Mouse (Mus musculus): ENCODE measurements around the gene Peli2. TPM values are rescaled to one million over a fixed set of nuclear protein-coding genes. Genes with fewer than 3 reads are reported as not detected.

Gene Peli2
- polyA plus RNA-seq, 1 experiment from 2014 or later = 5.1 TPM

DNA sequence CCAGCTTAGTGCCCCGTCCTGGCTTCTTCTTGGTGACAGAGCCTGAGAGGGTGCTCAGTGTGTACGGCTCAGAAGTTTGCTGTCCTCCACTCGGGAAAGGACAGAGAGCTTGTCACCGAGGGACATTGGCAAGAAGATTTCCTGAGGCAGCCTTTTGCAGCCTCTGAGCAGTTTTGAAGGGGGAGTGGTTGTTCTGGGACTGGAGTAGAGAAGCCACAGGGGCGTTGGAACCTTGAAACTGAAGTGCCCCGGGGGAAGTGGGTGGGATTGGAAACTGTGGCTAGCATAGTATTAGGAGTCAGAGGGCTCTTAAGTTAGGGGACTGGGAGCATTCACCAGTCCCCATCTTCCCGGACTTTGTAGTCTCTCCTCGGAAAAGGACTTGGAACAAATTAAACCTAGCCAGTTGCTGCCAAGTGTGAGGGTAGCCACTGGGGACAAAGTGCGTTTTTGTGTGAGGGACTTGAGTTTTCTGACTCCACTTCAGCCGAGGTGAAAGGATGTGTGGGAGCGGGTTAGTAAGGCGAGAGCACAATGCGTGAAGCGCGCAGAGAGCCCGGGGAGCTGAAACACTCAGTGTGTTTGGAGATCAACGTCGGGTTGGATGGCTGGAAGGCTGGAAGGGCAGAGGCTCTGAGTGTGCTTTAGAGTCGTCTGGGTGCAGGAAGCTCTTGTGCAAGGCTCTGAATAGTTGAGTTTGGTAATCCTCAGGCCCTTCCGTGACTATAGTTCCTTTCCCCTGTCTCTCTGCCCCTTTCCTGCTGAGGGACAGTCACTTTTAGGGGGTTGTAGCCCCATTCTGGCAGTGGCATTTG is 10.3 kb downstream of the Peli2 start:
- WGBS = 44% methylated on average over 20 of the region's 20 CpGs
- no peak overlapping the region for H3K4me3 ChIP-seq (ENCODE audit: low read depth, low read length)
- DNase-seq (ENCODE audit: low spot score) (no peak), ATAC-seq (no peak)
- H3K27me3 ChIP-seq (replicated peaks; ENCODE audit: control insufficient read depth, insufficient read depth, low read length) = no peaks in the 10 kb centered on the region; the same call in 1 of the 2 replicates
- H3K27ac ChIP-seq (ENCODE audit: low read depth, low read length) = no peak overlapping the region
- H3K9me3 ChIP-seq (replicated peaks; ENCODE audit: control insufficient read depth, low read length) = no peaks in the 10 kb centered on the region
- no peaks in the 10 kb centered on the region for H3K36me3 ChIP-seq (ENCODE audit: control insufficient read depth, insufficient read depth, low read length)
- peaks cover 26% of the 10 kb centered on the region for H3K4me1 ChIP-seq (ENCODE audit: control insufficient read depth, insufficient read depth, low read length)
- H3K4me2 ChIP-seq (ENCODE audit: low read length) = no peak overlapping the region
- no peak overlapping the region for H3K9ac ChIP-seq (ENCODE audit: low read length)

GRCm38 (mm10) chr14:48131576-48131922 is 10.9 kb downstream of the Peli2 start:
- DNase-seq (ENCODE audit: low spot score) (no peak), ATAC-seq (no peak)
- no peak overlapping the region for H3K4me2 ChIP-seq (ENCODE audit: low read length)
- H3K27me3 ChIP-seq (replicated peaks; ENCODE audit: control insufficient read depth, insufficient read depth, low read length) = no peaks in the 10 kb centered on the region; the same call in 1 of the 2 replicates
- peaks cover 29% of the 10 kb centered on the region for H3K4me1 ChIP-seq (ENCODE audit: control insufficient read depth, insufficient read depth, low read length)
- no peak overlapping the region for H3K4me3 ChIP-seq (ENCODE audit: low read depth, low read length)
- no peak overlapping the region for H3K9ac ChIP-seq (ENCODE audit: low read length)
- no peak overlapping the region for H3K27ac ChIP-seq (ENCODE audit: low read depth, low read length)
- no peaks in the 10 kb centered on the region for H3K36me3 ChIP-seq (ENCODE audit: control insufficient read depth, insufficient read depth, low read length)
- H3K9me3 ChIP-seq (replicated peaks; ENCODE audit: control insufficient read depth, low read length) = no peaks in the 10 kb centered on the region
- 77% methylated on average over 4 of the region's 4 CpGs for WGBS

DNA sequence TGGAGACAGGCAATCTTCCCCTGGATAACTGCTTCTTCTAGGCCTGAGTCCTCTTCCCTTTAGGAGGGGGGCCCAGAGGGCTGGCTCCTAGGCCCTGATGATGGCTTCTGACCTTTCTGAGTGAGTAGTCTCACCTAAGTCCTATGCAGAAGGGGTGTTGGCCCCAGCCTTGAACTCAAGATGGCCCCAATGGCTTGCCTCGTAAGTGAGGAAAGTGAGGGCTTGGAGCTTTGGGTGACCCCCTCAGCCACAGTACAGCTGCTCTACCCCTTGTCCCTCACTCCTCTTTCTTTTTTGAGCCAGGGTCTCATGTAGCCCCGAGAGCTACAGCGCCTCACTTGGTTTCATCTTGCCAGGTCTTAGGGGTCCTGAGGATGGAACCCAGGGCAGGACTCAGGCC is 11.6 kb downstream of the Peli2 start:
- Histone ChIP-seq H3K27me3 (replicated peaks; ENCODE audit: control insufficient read depth, insufficient read depth, low read length) (no peaks in the 10 kb centered on the region; the same call in 1 of the 2 replicates), H3K27ac (ENCODE audit: low read depth, low read length) (0 out of 2 replicates have a peak overlapping the region, but pooled peaks have one; percentile 24), H3K4me1 (ENCODE audit: control insufficient read depth, insufficient read depth, low read length) (peaks cover 36% of the 10 kb centered on the region), H3K4me3 (ENCODE audit: low read depth, low read length) (no peak overlapping the region), H3K4me2 (ENCODE audit: low read length) (no peak overlapping the region), H3K9ac (ENCODE audit: low read length) (no peak overlapping the region), H3K36me3 (ENCODE audit: control insufficient read depth, insufficient read depth, low read length) (no peaks in the 10 kb centered on the region), H3K9me3 (replicated peaks; ENCODE audit: control insufficient read depth, low read length) (no peaks in the 10 kb centered on the region)
- no peak for DNase-seq (ENCODE audit: low spot score)
- no peak for ATAC-seq
- WGBS = 84% methylated on average over 3 of the region's 3 CpGs

DNA sequence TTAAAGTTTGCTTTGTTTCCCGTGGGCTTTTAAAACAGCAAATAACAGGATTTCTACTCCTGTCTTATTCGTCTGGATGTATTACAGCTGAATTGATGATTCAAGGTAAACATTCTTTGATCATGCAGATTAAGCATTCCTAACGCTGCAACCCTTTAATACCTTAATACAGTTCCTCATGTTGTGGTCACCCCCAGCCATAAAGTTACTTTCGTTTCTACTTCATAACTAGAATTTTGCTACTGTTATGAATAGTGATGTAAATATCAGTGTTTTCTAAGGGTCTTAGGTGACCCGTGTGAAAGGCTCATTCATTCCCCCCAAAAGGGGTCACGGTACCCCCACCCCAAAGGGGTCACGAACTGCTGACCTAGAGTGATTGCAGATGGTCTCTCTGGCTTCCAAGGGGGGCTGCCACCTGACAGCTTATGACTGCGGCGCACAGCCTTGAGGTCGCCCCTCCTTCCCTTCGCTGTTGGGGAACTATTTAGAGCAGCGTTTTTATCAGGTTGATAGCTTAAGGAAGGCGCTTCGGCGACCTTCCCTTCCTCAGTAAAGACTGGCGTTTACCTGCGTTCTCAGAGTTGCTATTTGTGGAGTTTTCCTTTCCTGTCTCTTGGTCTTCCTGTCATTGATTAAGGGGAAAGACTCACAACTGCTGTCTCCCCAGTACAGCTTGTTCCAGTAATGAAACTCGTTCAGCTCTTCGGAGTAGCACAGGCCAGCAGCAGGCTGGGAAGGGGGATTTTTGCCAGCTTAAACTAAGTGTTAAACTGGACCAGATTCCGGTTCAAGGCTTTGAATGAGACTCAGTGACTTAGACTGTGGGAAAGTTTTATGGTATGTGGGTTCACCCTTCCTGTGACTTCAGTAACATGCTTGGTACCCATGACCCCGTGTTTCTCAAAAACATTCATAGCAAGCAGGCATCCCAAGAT is 12.5 kb downstream of the Peli2 start:
- ATAC-seq (no peak), DNase-seq (ENCODE audit: low spot score) (no peak)
- Histone ChIP-seq H3K4me2 (ENCODE audit: low read length) (no peak overlapping the region), H3K27me3 (replicated peaks; ENCODE audit: control insufficient read depth, insufficient read depth, low read length) (no peaks in the 10 kb centered on the region; the same call in 1 of the 2 replicates), H3K4me1 (ENCODE audit: control insufficient read depth, insufficient read depth, low read length) (peaks cover 39% of the 10 kb centered on the region), H3K9ac (ENCODE audit: low read length) (no peak overlapping the region), H3K9me3 (replicated peaks; ENCODE audit: control insufficient read depth, low read length) (no peaks in the 10 kb centered on the region), H3K36me3 (ENCODE audit: control insufficient read depth, insufficient read depth, low read length) (no peaks in the 10 kb centered on the region), H3K27ac (ENCODE audit: low read depth, low read length) (no peak overlapping the region), H3K4me3 (ENCODE audit: low read depth, low read length) (no peak overlapping the region)
- 68% methylated on average over 21 of the region's 21 CpGs for WGBS

- no peak overlapping the region for H3K4me2 ChIP-seq (ENCODE audit: low read length)
- no peak overlapping the region for H3K9ac ChIP-seq (ENCODE audit: low read length)
- ATAC-seq = no peak
- no peak overlapping the region for H3K4me3 ChIP-seq (ENCODE audit: low read depth, low read length)
- no peaks in the 10 kb centered on the region for H3K36me3 ChIP-seq (ENCODE audit: control insufficient read depth, insufficient read depth, low read length)
- no peak overlapping the region for H3K27ac ChIP-seq (ENCODE audit: low read depth, low read length)
- no peaks in the 10 kb centered on the region for H3K9me3 ChIP-seq (replicated peaks; ENCODE audit: control insufficient read depth, low read length)
- no peaks in the 10 kb centered on the region for H3K27me3 ChIP-seq (replicated peaks; ENCODE audit: control insufficient read depth, insufficient read depth, low read length)
- WGBS = 49% methylated on average over 7 of the region's 7 CpGs
- H3K4me1 ChIP-seq (ENCODE audit: control insufficient read depth, insufficient read depth, low read length) = peaks cover 39% of the 10 kb centered on the region
- no peak for DNase-seq (ENCODE audit: low spot score)
Measured at GRCm38 (mm10) chr14:48134344-48134743, 13.7 kb downstream of the Peli2 start.

- Histone ChIP-seq H3K4me3 (ENCODE audit: low read depth, low read length) (no peak overlapping the region), H3K9ac (ENCODE audit: low read length) (no peak overlapping the region), H3K27me3 (replicated peaks; ENCODE audit: control insufficient read depth, insufficient read depth, low read length) (no peaks in the 10 kb centered on the region), H3K36me3 (ENCODE audit: control insufficient read depth, insufficient read depth, low read length) (no peaks in the 10 kb centered on the region), H3K4me1 (ENCODE audit: control insufficient read depth, insufficient read depth, low read length) (peaks cover 39% of the 10 kb centered on the region), H3K4me2 (ENCODE audit: low read length) (no peak overlapping the region), H3K27ac (ENCODE audit: low read depth, low read length) (no peak overlapping the region), H3K9me3 (replicated peaks; ENCODE audit: control insufficient read depth, low read length) (no peaks in the 10 kb centered on the region)
- WGBS = 36% methylated on average over 11 of the region's 11 CpGs
- peak; percentile 38 for DNase-seq (ENCODE audit: low spot score)
- ATAC-seq = no peak
Measured at GRCm38 (mm10) chr14:48135816-48136345, 15.3 kb downstream of the Peli2 start.

DNA sequence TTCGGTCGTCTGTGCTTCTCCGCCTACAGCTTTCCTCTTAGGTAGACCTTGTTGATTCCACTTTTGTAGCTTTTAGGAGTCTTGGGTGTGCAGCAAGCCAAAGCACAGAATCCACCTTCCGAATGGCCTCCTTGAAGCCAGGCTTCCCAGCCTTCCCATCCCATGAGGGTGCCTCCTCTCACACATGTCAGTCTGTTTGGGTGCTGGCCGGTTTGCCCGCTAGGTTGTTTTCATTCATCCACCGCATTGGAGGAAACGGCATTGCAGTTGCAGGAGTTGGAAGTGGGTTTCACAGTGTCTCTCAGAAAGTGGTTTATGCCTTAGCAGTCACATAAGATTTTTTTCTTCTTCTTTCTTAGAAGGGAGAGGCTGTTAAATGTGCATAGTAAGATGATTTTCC is 17.1 kb downstream of the Peli2 start:
- no peak for DNase-seq (ENCODE audit: low spot score)
- H3K27me3 ChIP-seq (replicated peaks; ENCODE audit: control insufficient read depth, insufficient read depth, low read length) = no peaks in the 10 kb centered on the region
- H3K4me2 ChIP-seq (ENCODE audit: low read length) = no peak overlapping the region
- WGBS = 79% methylated on average over 8 of the region's 8 CpGs
- no peaks in the 10 kb centered on the region for H3K36me3 ChIP-seq (ENCODE audit: control insufficient read depth, insufficient read depth, low read length)
- H3K4me3 ChIP-seq (ENCODE audit: low read depth, low read length) = no peak overlapping the region
- no peaks in the 10 kb centered on the region for H3K9me3 ChIP-seq (replicated peaks; ENCODE audit: control insufficient read depth, low read length)
- H3K27ac ChIP-seq (ENCODE audit: low read depth, low read length) = no peak overlapping the region
- H3K9ac ChIP-seq (ENCODE audit: low read length) = no peak overlapping the region
- H3K4me1 ChIP-seq (ENCODE audit: control insufficient read depth, insufficient read depth, low read length) = peaks cover 33% of the 10 kb centered on the region
- no peak for ATAC-seq

GRCm38 (mm10) chr14:48138138-48138537 is 17.5 kb downstream of the Peli2 start:
- Histone ChIP-seq H3K4me2 (ENCODE audit: low read length) (no peak overlapping the region), H3K4me3 (ENCODE audit: low read depth, low read length) (no peak overlapping the region), H3K27ac (ENCODE audit: low read depth, low read length) (no peak overlapping the region), H3K36me3 (ENCODE audit: control insufficient read depth, insufficient read depth, low read length) (no peaks in the 10 kb centered on the region), H3K9ac (ENCODE audit: low read length) (no peak overlapping the region), H3K9me3 (replicated peaks; ENCODE audit: control insufficient read depth, low read length) (no peaks in the 10 kb centered on the region), H3K27me3 (replicated peaks; ENCODE audit: control insufficient read depth, insufficient read depth, low read length) (no peaks in the 10 kb centered on the region), H3K4me1 (ENCODE audit: control insufficient read depth, insufficient read depth, low read length) (peaks cover 32% of the 10 kb centered on the region)
- DNase-seq (ENCODE audit: low spot score) (peak; percentile 57), ATAC-seq (peak; percentile 56; the same call in 1 of the 2 replicates)
- 57% methylated on average over 8 of the region's 8 CpGs for WGBS
